Mouse (Mus musculus): ENCODE data around the gene Gmnn. TPM values are rescaled to one million over a fixed set of nuclear protein-coding genes. Genes with fewer than 3 reads are reported as not detected.
"Not testable (repeated sequence)": the region's sequence is repeated elsewhere in the genome, so short reads cannot be mapped to it uniquely, and the experiment has no call there.

Gmnn gene
- polyA plus RNA-seq, 1 experiment from 2014 or later: 90.3 TPM

- H3K9me3 ChIP-seq (ENCODE audit: control insufficient read depth, low read length); H3K36me3 ChIP-seq (ENCODE audit: control insufficient read depth, insufficient read depth, low read length); H3K27ac ChIP-seq (ENCODE audit: low read length); H3K9ac ChIP-seq (ENCODE audit: low read depth, low read length); ATAC-seq; H3K27me3 ChIP-seq (replicated peaks; ENCODE audit: control insufficient read depth, insufficient read depth, low read length); H3K4me1 ChIP-seq (ENCODE audit: control insufficient read depth, insufficient read depth, low read length); H3K4me3 ChIP-seq (ENCODE audit: low read length); H3K4me2 ChIP-seq (ENCODE audit: low read depth, low read length): not testable (repeated sequence)
- 92% methylated on average over 9 of the region's 10 CpGs for WGBS
Observed at GRCm38 (mm10) chr13:24771482-24771881, 9.8 kb upstream of the Gmnn start.

- WGBS: 81% methylated on average over 4 of the region's 4 CpGs
- H3K4me2 ChIP-seq (ENCODE audit: low read depth, low read length); H3K4me3 ChIP-seq (ENCODE audit: low read length): not testable (repeated sequence)
Observed at GRCm38 (mm10) chr13:24767809-24768208, 6.1 kb upstream of the Gmnn start.

DNA sequence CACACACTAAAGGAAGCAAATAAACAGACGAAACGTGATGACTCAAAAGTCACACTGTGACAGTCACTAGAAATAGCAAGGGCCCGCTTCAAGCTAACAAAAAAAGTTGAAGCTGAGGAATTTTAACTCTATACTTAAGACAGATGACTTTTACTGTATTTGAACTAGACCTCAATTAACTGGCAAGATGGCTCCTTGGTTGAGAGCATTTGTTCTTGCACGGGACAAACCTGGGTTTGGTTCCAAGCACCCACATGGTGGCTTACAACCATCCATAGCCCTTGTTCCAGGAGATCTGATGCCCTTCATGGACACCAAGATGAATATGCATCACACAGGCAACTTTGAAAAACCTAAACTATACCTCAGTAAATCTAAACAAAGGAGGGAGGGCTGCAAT is 531 bp upstream of the Gmnn start:
- ATAC-seq: no peak

More at GRCm38 (mm10) chr13:24767809-24768208, 6.1 kb upstream of the Gmnn start:
- ATAC-seq; H3K27me3 ChIP-seq (replicated peaks; ENCODE audit: control insufficient read depth, insufficient read depth, low read length); H3K36me3 ChIP-seq (ENCODE audit: control insufficient read depth, insufficient read depth, low read length); H3K9me3 ChIP-seq (ENCODE audit: control insufficient read depth, low read length); H3K27ac ChIP-seq (ENCODE audit: low read length); H3K9ac ChIP-seq (ENCODE audit: low read depth, low read length); H3K4me1 ChIP-seq (ENCODE audit: control insufficient read depth, insufficient read depth, low read length): not testable (repeated sequence)

DNA sequence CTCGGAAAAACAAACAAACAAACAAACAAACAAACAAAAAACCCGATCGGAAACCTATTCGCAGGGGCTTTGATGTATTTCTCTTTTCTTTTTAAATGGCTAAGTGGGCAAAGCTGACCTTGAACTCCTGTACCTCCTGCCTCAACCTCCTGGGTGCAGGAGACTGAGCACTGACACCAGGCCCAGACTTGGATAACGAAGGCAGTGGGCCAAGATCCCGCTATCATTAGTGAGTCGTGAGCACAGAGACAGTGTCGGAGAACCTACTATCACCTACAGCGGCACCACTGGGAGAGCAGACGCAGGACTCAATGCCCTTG is 680 bp downstream of the Gmnn start:
- no peaks in the 10 kb centered on the region for H3K9me3 ChIP-seq (ENCODE audit: control insufficient read depth, low read length)
- peak overlapping the region; percentile 77 for H3K27ac ChIP-seq (ENCODE audit: low read length)
- peaks cover 11% of the 10 kb centered on the region for H3K4me1 ChIP-seq (ENCODE audit: control insufficient read depth, insufficient read depth, low read length)
- WGBS: 2% methylated on average over 10 of the region's 10 CpGs
- no peak for ATAC-seq
- no peaks in the 10 kb centered on the region for H3K36me3 ChIP-seq (ENCODE audit: control insufficient read depth, insufficient read depth, low read length)
- peak overlapping the region; percentile 87 for H3K9ac ChIP-seq (ENCODE audit: low read depth, low read length)
- peak overlapping the region; percentile 73 for H3K4me2 ChIP-seq (ENCODE audit: low read depth, low read length)
- H3K4me3 ChIP-seq (ENCODE audit: low read length): peak overlapping the region; percentile 98
- no peaks in the 10 kb centered on the region for H3K27me3 ChIP-seq (replicated peaks; ENCODE audit: control insufficient read depth, insufficient read depth, low read length)

More for the DNA sequence above, 531 bp upstream of the Gmnn start:
- Histone ChIP-seq H3K27ac (ENCODE audit: low read length) (peak overlapping the region; percentile 94; the same call in 1 of the 2 replicates), H3K27me3 (replicated peaks; ENCODE audit: control insufficient read depth, insufficient read depth, low read length) (no peaks in the 10 kb centered on the region), H3K4me2 (ENCODE audit: low read depth, low read length) (peak overlapping the region; percentile 73), H3K9ac (ENCODE audit: low read depth, low read length) (peak overlapping the region; percentile 87), H3K36me3 (ENCODE audit: control insufficient read depth, insufficient read depth, low read length) (no peaks in the 10 kb centered on the region), H3K4me1 (ENCODE audit: control insufficient read depth, insufficient read depth, low read length) (peaks cover 11% of the 10 kb centered on the region), H3K4me3 (ENCODE audit: low read length) (peak overlapping the region; percentile 98), H3K9me3 (ENCODE audit: control insufficient read depth, low read length) (no peaks in the 10 kb centered on the region)
- 26% methylated on average over 4 of the region's 4 CpGs for WGBS

DNA sequence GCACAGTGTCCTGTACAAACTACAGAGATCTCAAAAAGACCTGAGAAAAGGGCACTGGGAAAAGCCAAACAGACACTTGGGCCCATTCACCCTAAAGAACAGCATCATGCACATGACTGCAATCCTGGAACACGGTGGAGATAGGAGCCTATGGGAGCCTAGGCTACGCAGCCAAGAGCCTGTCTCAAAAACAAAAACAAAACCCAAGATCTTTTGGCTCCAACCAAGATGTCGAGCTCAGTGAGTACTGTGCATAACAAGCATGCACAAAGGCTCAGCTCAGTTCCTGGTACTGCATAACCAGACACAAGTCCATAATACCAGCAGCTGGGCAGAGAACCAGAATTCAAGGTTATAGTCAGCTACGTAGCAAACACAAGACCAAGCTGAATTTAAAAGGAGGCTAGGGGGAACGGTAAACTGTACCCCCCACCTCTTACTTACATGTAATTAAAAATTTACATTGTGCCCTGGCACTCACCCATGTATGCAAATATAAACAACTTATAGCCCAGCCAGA is 1.3 kb downstream of the Gmnn start:
- no peaks in the 10 kb centered on the region for H3K27me3 ChIP-seq (replicated peaks; ENCODE audit: control insufficient read depth, insufficient read depth, low read length)
- H3K4me3 ChIP-seq (ENCODE audit: low read length): peak overlapping the region; percentile 98
- WGBS: 51% methylated on average over 5 of the region's 5 CpGs
- H3K4me1 ChIP-seq (ENCODE audit: control insufficient read depth, insufficient read depth, low read length): peaks cover 11% of the 10 kb centered on the region
- peak overlapping the region; percentile 73 for H3K4me2 ChIP-seq (ENCODE audit: low read depth, low read length)
- ATAC-seq: no peak
- H3K27ac ChIP-seq (ENCODE audit: low read length): no peak overlapping the region
- peak overlapping the region; percentile 87; the same call in 1 of the 2 replicates for H3K9ac ChIP-seq (ENCODE audit: low read depth, low read length)
- no peaks in the 10 kb centered on the region for H3K36me3 ChIP-seq (ENCODE audit: control insufficient read depth, insufficient read depth, low read length)
- H3K9me3 ChIP-seq (ENCODE audit: control insufficient read depth, low read length): no peaks in the 10 kb centered on the region

DNA sequence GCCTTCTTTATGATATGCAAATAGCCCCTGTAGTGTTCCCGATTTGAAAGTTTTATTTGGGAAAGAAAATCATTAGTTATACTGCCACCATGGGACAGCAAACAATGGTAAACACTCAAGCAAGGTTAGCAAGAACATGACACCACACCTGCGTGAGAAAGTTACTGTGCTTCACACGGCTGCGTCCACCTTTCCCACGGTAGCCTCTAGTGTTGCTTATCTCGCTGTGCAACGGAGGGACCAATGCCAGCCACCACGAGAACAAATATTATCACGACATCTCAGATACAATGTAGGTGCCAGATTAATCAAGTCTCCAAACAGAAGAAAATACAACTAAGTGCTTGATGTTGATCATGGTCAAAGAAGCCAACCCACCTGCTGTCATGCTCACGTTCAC is 2.3 kb downstream of the Gmnn start:
- H3K27me3 ChIP-seq (replicated peaks; ENCODE audit: control insufficient read depth, insufficient read depth, low read length): no peaks in the 10 kb centered on the region
- H3K4me2 ChIP-seq (ENCODE audit: low read depth, low read length): no peak overlapping the region
- H3K27ac ChIP-seq (ENCODE audit: low read length): no peak overlapping the region
- peaks cover 11% of the 10 kb centered on the region for H3K4me1 ChIP-seq (ENCODE audit: control insufficient read depth, insufficient read depth, low read length)
- no peak overlapping the region for H3K9ac ChIP-seq (ENCODE audit: low read depth, low read length)
- no peak for ATAC-seq
- H3K4me3 ChIP-seq (ENCODE audit: low read length): no peak overlapping the region
- no peaks in the 10 kb centered on the region for H3K36me3 ChIP-seq (ENCODE audit: control insufficient read depth, insufficient read depth, low read length)
- no peaks in the 10 kb centered on the region for H3K9me3 ChIP-seq (ENCODE audit: control insufficient read depth, low read length)
- WGBS: 79% methylated on average over 10 of the region's 10 CpGs

- 81% methylated on average over 12 of the region's 12 CpGs for WGBS
- Histone ChIP-seq H3K27ac (ENCODE audit: low read length) (no peak overlapping the region), H3K36me3 (ENCODE audit: control insufficient read depth, insufficient read depth, low read length) (no peaks in the 10 kb centered on the region)
Observed at GRCm38 (mm10) chr13:24757820-24758564, 3.7 kb downstream of the Gmnn start.

DNA sequence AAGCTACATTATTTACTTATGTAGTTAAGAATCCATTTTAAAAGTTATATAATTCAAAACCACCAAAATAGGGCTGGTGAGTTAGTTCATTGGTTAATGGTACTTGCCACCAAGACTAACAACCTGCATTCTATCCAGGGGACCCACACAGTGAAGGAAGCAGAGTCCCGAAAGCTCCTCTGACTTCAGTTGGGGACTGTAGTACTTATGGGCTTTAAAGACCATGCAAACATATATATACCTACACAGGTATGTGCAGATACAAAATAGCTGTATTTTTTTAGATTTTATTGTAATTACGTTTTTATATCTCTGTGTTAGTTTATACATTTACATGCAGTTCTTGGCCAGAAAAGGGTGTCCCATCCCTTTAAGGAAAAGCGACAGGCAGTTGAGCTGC is 5.0 kb downstream of the Gmnn start:
- Histone ChIP-seq H3K4me2 (ENCODE audit: low read depth, low read length) (no peak overlapping the region), H3K9ac (ENCODE audit: low read depth, low read length) (no peak overlapping the region), H3K4me3 (ENCODE audit: low read length) (no peak overlapping the region), H3K4me1 (ENCODE audit: control insufficient read depth, insufficient read depth, low read length) (peaks cover 5% of the 10 kb centered on the region), H3K27ac (ENCODE audit: low read length) (no peak overlapping the region), H3K9me3 (ENCODE audit: control insufficient read depth, low read length) (no peaks in the 10 kb centered on the region), H3K36me3 (ENCODE audit: control insufficient read depth, insufficient read depth, low read length) (no peaks in the 10 kb centered on the region), H3K27me3 (replicated peaks; ENCODE audit: control insufficient read depth, insufficient read depth, low read length) (no peaks in the 10 kb centered on the region)
- 96% methylated on average over 3 of the region's 3 CpGs for WGBS
- no peak for ATAC-seq

More at GRCm38 (mm10) chr13:24757820-24758564, 3.7 kb downstream of the Gmnn start:
- Histone ChIP-seq H3K4me2 (ENCODE audit: low read depth, low read length) (no peak overlapping the region), H3K4me3 (ENCODE audit: low read length) (no peak overlapping the region), H3K4me1 (ENCODE audit: control insufficient read depth, insufficient read depth, low read length) (peaks cover 11% of the 10 kb centered on the region), H3K9me3 (ENCODE audit: control insufficient read depth, low read length) (no peaks in the 10 kb centered on the region), H3K27me3 (replicated peaks; ENCODE audit: control insufficient read depth, insufficient read depth, low read length) (no peaks in the 10 kb centered on the region), H3K9ac (ENCODE audit: low read depth, low read length) (no peak overlapping the region)
- ATAC-seq: no peak

DNA sequence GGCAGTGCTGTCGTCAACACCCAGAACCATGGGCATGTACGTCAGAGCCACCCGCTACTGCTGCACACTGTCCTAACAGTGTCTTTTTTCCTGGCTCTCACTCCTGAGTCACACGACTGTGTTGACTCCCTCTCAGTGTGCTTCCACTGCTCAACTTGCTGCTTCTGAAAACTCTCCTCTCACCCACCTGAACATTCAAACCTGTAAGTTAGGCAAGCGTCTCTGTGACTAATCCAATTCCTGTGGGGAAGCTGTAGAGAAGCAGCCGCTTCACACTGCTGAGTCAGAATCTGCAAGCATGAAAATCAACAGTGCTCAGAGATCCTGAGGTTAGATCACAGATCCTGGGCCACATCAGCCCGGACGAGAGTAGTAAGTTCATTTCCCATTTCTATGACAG is 10.3 kb downstream of the Gmnn start:
- Histone ChIP-seq H3K36me3 (ENCODE audit: control insufficient read depth, insufficient read depth, low read length) (no peaks in the 10 kb centered on the region), H3K9me3 (ENCODE audit: control insufficient read depth, low read length) (no peaks in the 10 kb centered on the region), H3K4me2 (ENCODE audit: low read depth, low read length) (no peak overlapping the region), H3K27me3 (replicated peaks; ENCODE audit: control insufficient read depth, insufficient read depth, low read length) (no peaks in the 10 kb centered on the region), H3K27ac (ENCODE audit: low read length) (no peak overlapping the region), H3K4me1 (ENCODE audit: control insufficient read depth, insufficient read depth, low read length) (no peaks in the 10 kb centered on the region), H3K4me3 (ENCODE audit: low read length) (no peak overlapping the region), H3K9ac (ENCODE audit: low read depth, low read length) (no peak overlapping the region)
- WGBS: 85% methylated on average over 8 of the region's 8 CpGs
- ATAC-seq: no peak
